Mouse (Mus musculus) A20 (cell line): ENCODE measurements around the gene Snrpd3.
"Not testable (repeated sequence)": the region's sequence is repeated elsewhere in the genome, so short reads cannot be mapped to it uniquely, and the experiment has no call there.

Experiments
- DNase-seq: peaks from one replicate; pipeline ENCODE4 v3.0.0-alpha.2; 2011; ENCODE audit warnings: low read depth, low spot score

The Snrpd3 gene

DNA sequence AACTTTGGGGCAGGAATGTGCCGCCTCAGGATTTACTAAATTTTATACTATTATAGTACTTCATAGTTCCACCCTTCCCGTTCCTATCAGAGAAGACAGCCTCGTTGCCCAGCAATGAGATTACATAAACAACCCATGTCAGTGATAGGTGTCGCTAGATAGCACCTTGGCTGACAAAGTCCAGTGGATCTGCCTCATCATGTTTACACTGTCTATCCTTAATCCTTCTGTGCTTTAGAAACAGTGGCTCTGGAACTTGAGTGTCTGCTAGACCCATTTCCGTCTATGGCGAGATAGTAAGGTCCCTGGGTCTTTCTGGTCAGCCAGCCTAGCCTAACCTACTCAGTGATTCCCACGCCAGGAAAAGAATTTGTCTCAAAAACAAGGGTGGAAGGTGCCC is 17.0 kb upstream of the Snrpd3 start:
- DNase-seq, result no peak

DNA sequence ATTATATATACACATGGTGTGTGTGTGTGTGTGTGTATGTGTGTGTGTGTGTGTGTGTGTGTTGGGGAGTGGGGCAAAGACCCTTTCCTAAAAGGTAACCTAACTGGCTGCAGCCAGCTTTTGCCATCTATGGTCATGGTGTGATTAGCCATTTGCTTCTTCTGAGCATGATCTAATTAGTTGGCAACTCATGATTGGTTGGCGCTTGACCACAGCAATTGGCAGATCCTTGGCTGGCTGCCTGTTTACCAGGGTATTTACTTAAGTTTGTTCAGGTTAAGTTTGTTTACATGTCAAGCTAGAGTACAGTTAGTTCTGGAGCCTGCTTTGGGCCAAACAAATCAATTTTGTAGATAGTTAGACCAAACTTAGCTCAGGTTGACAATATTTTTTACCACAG is 15.7 kb upstream of the Snrpd3 start:
- DNase-seq, result no peak

DNA sequence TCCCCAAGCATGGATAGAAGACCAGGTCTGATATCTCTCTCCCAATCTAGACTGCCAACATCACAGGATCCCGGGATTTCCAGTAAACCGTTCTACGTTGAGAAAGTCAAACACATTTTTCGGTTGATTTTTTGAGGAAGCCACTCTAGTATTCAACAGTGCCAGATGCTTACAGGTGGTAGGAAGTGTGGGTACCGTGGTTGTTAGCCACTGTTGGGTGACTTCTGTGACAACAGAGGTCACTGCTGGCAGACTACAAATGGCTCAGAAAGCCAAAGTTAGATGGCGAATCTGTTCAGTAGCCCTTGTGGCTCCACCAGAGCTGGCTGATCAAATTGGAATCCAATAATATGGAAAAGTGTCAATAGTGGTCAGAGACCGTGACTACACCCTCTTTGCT is 13.7 kb upstream of the Snrpd3 start:
- DNase-seq, result no peak

GRCm38 (mm10) chr10:75504234-75505129 is 12.9 kb upstream of the Snrpd3 start:
- DNase-seq, result peak; percentile 68

- DNase-seq, result no peak
These were observed 12.2 kb upstream of the Snrpd3 start for GRCm38 (mm10) chr10:75505130-75505495.

GRCm38 (mm10) chr10:75505928-75506327 is 11.4 kb upstream of the Snrpd3 start:
- not testable (repeated sequence) for DNase-seq

DNA sequence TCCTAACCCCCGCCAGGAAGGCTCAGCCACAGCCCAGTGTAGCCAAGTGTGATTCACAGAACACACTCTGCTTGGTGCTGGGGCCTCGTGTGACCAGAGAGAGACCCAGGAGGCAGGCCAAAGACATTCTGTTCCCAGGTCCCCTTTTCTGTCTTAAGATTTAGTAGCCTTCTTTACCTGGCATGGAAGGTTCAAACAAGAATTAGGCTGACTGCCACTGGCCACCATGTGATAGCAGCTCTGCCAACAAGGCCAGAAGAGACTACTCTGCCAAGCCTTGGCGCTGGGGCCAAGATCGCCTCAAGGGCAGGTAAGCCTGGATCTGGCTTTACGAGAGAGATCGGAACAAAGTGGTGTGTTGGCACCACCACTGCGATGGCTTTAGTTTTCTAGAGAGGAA is 6.9 kb upstream of the Snrpd3 start:
- no peak for DNase-seq

GRCm38 (mm10) chr10:75511060-75511459 is 6.3 kb upstream of the Snrpd3 start:
- no peak for DNase-seq

GRCm38 (mm10) chr10:75511897-75512296 is 5.5 kb upstream of the Snrpd3 start:
- DNase-seq, result no peak

DNA sequence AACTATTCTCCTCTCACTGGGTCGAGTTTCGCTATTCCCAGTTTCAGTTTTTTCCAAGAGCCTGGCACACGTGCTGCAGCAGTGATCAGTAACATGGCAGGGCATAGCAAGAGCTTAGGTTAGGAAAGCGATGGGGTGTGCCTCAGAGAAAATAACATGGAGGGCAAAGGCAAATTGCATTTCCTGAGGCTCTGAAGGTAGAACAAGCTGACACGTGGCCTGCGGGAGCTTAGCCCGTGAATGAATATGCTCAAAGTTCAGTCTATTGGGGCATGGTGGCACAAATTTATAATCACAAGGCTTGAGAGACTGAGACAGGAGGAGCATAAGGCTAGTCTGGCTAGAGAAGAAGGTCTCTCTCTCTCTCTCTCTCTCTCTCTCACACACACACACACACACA is 4.6 kb upstream of the Snrpd3 start:
- no peak for DNase-seq

DNA sequence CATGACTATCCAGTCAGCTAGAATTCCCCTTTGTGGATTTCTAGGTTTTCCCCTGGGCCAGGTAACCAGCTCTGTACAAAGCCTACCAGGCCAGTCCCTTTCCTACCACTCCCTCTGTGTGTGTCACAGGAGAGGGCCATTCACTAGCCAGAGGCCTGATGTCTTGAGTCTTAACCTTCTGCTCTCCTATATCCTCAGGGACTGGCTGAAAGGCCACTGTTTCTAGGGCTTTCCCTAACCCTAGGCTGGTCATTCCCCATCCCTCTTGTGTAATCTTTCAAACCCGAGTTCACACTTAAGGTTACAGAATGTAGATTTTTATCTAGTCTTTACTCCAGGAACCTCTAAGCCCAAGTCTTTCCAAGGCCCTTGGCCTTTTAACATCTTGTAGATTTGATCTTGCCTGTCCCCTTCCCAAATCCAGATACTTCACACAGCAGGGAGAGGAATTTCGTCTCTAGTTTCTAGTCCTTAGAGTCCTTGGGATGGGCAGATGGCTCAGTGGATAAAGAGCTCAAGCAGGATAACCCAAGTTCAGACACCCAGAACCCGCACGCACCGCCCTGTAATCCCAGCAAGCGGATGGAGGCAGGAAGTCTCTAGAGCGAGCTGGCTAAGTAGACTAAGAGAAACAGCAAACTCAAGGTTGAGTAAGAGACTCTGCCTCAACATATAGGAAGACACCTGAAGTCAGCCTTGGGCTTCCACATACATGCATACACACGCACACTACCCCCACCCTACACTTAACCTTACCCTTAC is 3.9 kb upstream of the Snrpd3 start:
- no peak for DNase-seq

DNA sequence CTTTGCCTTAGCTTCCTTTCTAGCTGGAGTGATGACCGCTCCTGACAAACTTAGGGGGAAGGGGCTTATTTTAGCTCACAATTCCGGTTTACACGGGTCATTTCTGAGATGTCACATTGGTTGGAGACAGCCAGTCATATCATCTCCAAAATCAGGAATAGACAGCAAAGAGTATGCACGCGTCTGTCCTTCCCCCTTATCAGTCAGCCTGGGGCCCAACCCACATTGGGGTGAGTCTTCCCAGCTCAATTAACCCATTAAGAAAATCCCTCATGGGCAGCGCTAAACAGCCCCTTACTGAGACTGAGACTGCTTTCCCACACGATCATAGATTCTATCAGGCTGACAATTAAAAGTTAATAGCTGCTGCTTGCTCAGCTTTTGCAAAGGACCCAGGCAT is 3.0 kb upstream of the Snrpd3 start:
- no peak for DNase-seq

GRCm38 (mm10) chr10:75515216-75516037 is 1.9 kb upstream of the Snrpd3 start:
- no peak for DNase-seq

- DNase-seq, result no peak
These were observed 1.2 kb upstream of the Snrpd3 start for GRCm38 (mm10) chr10:75516038-75516723.

DNA sequence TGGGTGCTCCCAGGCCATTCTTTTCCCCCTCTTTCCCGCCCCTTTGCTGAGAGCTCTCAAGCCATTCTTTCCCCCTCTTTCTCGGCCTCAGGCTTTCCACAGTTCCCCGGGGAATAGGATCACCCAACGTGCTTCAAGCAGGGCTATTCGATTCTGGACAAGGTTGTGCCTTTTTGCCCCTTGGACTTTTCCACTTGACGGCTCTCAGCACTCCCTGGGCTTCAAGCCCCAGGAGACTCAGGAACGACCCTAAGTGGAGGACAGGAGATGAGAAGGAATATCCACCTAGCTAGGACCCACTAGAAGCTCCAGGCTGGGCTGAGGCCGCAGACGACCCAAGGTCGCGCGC is 653 bp upstream of the Snrpd3 start:
- no peak for DNase-seq

DNA sequence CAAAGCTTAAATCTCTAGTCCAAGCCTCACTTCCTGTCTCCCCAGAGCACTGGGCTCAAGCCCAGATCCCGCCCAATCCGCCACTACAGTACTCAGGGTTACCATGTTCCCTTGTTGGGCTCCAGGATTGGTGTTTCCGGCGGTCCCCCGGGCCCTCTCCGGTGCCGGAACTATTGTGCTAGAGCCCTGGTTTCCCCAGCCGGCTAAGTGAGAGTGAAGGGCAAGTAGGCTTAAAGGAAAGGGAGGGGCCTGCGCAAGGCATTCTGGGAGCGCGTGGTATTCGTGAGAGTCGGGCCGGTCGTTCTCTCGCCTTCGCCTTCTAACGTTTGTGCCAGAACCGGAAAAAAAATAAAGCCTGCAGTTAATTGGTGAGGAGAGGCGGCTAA is 400 bp downstream of the Snrpd3 start, which contains the start of gene Gucd1:
TSS of gene Gucd1 (minus strand) at position 215 of the 386 bp plus-strand sequence.
- DNase-seq, result peak; percentile 96

DNA sequence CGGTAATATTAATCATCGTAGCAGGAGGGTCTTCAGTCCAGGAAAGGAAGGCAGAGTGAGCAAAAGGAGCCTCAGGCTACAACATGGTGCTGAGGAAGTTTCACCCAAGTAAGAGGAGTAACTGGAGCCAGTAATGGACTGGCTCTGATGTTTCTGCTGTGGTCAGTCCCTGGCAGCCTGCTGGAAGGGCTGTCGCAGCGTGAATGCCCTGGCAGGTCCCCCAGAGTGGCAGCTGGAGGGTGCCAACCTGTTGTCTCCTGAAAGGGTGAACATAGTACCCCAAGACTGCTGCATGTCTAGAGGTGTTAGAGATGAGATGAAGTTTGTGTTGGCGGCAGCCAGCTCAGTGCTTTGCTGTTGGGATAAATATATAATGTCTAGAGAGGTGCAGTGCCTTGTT is 3.2 kb downstream of the Snrpd3 start:
- DNase-seq, result no peak

- no peak for DNase-seq
These were observed 4.3 kb downstream of the Snrpd3 start for GRCm38 (mm10) chr10:75521643-75522042.

DNA sequence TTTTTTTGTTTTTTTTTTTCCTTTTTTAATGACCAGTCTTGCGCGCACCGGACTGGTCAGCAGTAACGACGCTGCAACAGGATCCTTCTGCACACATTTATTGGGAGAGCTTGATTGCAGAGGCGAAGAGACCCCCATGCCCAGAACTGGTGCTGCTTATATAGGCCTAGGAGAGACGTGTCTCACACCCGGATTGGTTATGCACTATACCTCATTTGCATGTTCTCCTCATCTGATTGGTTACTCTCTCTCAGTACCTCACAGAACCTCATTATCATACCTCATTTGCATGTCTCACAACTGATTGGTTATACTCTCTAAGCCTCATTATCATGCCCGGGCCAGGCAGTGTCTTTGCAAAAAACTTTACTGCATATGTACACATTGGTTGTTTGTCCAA is 8.1 kb downstream of the Snrpd3 start:
- DNase-seq, result not testable (repeated sequence)

DNA sequence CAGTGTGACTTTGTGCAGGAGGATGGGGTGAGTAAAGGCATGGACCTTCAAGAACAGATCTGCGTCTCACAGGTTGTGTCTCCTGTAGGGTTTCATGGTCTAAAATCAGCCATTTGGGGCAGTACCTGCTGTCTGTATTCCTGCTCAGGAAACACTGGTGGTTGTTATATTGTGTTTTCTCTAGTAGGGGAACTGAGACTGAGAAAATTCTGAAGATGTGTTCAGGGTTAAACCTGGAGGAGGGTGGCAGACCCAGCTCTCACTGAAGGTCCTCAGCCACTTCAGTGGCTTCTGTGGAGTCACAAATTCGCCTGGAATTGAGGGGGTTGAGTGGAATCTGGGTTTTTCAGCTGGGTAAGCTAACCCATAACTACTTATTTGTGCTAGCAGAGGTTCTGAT is 13.0 kb downstream of the Snrpd3 start:
- no peak for DNase-seq

DNA sequence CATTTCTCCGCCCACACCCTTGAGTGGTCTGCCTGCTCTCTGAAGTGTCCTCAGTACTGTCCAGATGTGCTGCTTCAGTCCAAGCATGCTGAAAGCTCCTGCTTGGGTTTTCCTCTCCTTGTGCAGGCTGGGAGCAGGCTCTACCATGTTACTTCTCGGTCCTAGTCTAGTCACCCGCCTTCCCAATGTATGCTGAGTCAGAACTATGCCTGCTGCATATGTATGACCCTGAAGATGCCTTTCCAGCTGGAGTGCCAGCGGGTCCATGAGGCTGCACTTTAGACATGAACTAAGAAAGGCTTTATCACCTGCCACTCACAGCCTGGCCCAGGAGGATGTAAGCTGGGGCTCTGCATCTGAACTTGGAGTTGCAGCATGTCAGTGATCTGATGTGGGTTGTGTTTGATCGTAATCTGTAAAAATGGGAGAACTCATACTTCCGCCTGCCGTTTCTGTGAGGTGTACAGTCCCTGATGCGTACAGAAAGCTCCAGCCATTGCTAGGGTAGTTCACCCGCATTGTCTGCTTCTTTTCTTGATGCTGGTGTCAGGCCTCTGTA is 14.3 kb downstream of the Snrpd3 start:
- DNase-seq, result no peak
